Mouse (Mus musculus): ENCODE data around the gene Tnxb. TPM values are rescaled to one million over a fixed set of nuclear protein-coding genes. Genes with fewer than 3 reads are reported as not detected.

Gene Tnxb
- polyA plus RNA-seq (2017; shearing (Covaris generic)) = under 1 TPM in 1 of 2 experiments, not detected in 1; 0.09 TPM

DNA sequence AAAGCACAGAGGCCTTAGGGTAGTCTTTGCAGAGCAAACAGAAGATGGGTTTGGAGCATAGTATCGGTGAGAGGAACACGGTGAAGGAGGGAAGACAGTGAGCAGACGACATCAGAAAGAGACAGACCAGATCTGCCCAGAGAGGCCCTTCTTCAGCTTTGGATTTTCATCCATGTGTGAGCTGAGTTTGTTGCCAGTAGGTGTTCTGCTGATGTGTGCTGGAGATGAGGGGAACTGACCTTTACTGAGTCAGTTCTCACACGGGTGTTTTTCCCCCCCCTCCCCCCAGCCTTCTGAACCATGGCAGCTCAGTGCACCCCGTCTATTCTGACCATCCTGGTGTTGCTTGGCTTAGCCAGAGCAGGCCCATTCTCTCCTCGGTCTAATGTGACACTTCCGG, at the start of gene Tnxb:
Gene Tnxb (plus strand): TSS at position 301 of the 400 bp plus-strand sequence.

DNA sequence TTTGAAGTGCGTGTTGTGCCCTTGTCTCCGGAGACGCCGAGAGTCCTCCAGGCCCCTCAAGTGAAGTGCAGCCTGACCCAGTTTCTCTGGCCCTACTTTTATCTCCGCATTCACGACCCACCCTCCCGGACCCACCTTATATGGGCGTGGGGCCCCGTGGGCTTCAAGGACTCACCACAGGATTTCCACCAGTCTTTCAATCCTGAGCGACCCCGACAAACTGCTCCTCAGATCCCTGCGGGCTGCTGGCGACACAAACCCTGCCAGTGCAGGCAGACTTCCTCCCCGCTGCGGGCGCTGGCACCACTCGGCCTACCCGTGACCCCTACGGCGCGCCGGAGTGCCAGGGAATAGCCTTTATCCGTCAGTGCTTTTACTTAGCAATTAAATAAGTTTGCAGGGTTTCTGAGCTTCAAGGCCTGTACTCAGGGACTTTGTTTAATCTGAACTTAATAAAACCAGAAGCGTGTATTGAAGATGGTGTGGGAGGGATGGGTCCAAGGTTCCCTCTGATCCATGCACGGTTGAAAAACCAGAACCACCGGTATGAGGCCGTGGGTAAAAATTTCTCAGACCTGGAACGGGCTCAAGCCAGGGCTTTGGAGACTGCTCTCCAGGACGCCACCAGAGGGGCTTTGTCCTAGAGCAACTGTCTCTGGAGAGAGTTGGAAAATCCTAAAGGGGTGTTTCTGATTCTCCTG, 42.2 kb upstream of the Tnxb start, which contains the start of gene Ppt2:
Gene Ppt2 (minus strand): TSS at position 568 of the 701 bp plus-strand sequence.

DNA sequence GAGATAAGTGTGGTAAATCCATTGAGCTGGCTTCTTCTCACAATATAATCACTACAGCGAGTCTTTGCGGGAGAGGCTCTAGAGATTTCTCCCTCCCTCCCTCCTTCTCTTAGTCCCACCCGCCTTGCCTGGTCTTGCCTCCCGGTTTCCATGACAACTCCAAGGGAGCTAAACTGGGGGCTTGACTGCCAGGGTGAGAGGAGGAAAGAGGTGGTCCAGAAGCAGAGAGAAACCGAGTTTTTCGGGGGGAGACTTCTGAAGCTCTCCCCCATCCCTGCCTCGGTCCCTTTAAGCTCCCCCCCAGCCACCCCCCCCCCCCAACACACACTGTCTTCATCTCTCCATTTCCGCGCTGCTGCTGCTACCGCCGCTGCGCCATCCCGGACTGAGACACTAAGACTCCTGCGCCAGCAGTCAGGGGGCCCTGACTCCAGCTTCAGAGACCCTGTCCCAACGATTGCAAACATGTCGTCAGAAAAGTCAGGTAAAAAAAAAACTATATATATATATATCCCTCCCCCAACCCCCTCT, 41.0 kb upstream of the Tnxb start, which contains the start of gene Prrt1:
Gene Prrt1 (plus strand): TSS at position 313 of the 531 bp plus-strand sequence.

DNA sequence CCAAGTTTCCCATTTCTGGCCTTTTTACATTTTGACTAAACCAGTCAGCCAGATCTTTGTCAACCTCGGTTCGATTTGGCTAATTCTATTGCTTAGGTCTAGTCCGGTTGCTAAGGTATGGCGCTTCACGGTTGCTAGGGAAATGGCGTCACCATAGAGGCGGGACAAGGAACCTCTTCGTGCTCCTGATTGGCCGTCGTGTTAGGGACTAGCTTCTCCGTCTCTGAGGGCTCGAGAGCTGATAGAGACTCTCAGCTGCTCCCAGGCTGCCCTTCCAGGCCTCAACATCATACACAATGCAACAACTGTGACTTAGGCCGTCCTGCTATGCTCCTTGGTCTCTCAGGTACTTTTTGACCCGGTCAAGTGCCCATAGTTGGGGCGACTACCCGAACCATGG, 25.7 kb upstream of the Tnxb start, which contains the start of gene Fkbpl:
Gene Fkbpl (plus strand): TSS at position 157 of the 400 bp plus-strand sequence.

DNA sequence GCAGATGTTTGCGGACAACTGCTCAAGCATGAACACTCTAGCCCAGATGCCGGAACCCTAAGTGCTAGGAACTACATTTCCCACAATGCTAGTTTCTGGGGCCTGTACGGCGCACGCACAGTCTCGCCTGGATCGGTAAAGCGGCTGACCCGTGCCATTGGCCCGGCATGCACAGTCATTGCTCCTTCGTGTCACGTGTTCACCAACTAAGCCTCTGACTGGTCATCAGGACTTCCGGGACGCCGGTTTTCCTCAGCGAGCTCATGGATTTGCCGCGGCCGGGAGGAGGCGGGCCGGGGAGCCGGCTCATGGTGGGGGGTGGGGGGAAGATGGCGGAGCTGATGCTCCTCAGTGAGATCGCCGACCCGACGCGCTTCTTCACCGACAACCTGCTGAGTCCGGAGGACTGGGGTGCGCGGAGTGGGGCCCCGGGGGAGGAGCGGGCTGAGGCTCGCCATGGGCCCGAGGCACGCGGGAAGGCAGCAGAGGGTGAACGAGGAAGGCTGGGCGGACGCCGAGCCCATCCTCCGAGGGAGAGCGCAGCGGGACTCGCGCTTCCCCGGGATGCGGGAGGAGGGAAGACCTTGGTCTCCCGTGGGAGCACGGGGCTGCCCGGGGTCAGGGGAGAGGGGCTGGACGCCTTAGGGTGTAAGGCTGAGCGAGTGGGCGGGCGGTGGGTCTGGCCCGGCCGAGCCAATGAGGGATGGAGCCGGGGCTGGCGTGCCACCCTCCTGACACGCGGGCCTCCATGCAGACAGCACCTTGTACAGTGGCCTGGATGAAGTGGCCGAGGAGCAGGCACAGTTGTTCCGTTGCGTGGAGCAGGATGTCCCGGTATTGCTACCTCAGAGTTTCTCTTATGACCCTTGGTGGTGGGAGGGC, 23.2 kb upstream of the Tnxb start, which contains the start of gene Atf6b:
Gene Atf6b (plus strand): TSS at position 241 of the 882 bp plus-strand sequence.

DNA sequence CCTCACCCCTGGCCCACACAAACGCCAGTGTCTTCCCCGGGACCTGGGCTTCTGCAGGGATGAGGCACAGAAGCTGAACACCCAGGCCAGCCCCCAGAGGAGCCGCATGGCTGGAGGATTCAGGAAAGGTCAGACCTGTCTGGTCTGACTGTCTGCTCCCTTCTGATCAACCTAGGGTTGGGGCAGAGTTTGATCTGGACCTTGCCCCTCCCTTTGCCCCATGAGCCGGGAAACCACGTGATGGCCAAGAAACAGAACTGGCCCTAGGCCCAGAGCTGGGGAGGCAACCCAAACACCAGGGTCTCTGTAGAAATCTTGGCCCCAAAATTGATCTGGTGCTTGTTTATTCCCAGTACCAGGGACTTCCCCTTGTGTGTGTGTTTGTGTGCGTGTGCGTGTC, 73.4 kb downstream of the Tnxb start, which contains the start of gene C4b:
Gene C4b (minus strand): TSS at position 164 of the 400 bp plus-strand sequence.

Other genes with a start within 250 kb of the Tnxb start
- gene Btnl4, start 193.2 kb upstream of the Tnxb start, polyA plus RNA-seq (2017; shearing (Covaris generic)) = under 1 TPM in 1 of 2 experiments, not detected in 1; 0.99 TPM
- under 1 TPM in 1 of 2 experiments, not detected in 1; 0.22 TPM for gene Btnl6, start 153.2 kb upstream of the Tnxb start, polyA plus RNA-seq (2017; shearing (Covaris generic))
- 1 to 10 TPM in 1 of 2 experiments, under 1 TPM in 1; 0.71 to 1.5 TPM for gene Notch4, start 106.3 kb upstream of the Tnxb start, polyA plus RNA-seq (2017; shearing (Covaris generic))
- gene Gpsm3, start 80.7 kb upstream of the Tnxb start, polyA plus RNA-seq (2017; shearing (Covaris generic)) = 100 to 1,000 TPM; 242 to 367 TPM
- 10 to 100 TPM; 15.0 to 18.2 TPM for gene Pbx2, start 79.3 kb upstream of the Tnxb start, polyA plus RNA-seq (2017; shearing (Covaris generic))
- 1 to 10 TPM; 1.3 to 3.4 TPM for gene Ager, start 72.7 kb upstream of the Tnxb start, polyA plus RNA-seq (2017; shearing (Covaris generic))
- gene Rnf5, start 66.8 kb upstream of the Tnxb start, polyA plus RNA-seq (2017; shearing (Covaris generic)) = 100 to 1,000 TPM in 1 of 2 experiments, 10 to 100 TPM in 1; 91.5 to 117 TPM
- gene Agpat1, start 66.3 kb upstream of the Tnxb start, polyA plus RNA-seq (2017; shearing (Covaris generic)) = 10 to 100 TPM; 21.3 to 25.3 TPM
- gene Egfl8, start 54.6 kb upstream of the Tnxb start, polyA plus RNA-seq (2017; shearing (Covaris generic)) = 1 to 10 TPM in 1 of 2 experiments, under 1 TPM in 1; 0.44 to 3.0 TPM
- gene Ppt2, start 42.0 kb upstream of the Tnxb start, polyA plus RNA-seq (2017; shearing (Covaris generic)) = 10 to 100 TPM; 19.9 to 26.0 TPM
- 1 to 10 TPM; 6.5 to 8.5 TPM for gene Prrt1, start 41.0 kb upstream of the Tnxb start, polyA plus RNA-seq (2017; shearing (Covaris generic))
- 1 to 10 TPM; 3.7 to 7.1 TPM for gene Fkbpl, start 25.8 kb upstream of the Tnxb start, polyA plus RNA-seq (2017; shearing (Covaris generic))
- 10 to 100 TPM; 69.7 to 80.4 TPM for gene Atf6b, start 23.4 kb upstream of the Tnxb start, polyA plus RNA-seq (2017; shearing (Covaris generic))
- 1 to 10 TPM in 1 of 2 experiments, under 1 TPM in 1; 0.16 to 4.8 TPM for gene C4b, start 73.3 kb downstream of the Tnxb start, polyA plus RNA-seq (2017; shearing (Covaris generic))
- gene Cyp21a1, start 134.0 kb downstream of the Tnxb start, polyA plus RNA-seq (2017; shearing (Covaris generic)) = not detected
- gene Stk19, start 166.4 kb downstream of the Tnxb start, polyA plus RNA-seq (2017; shearing (Covaris generic)) = 10 to 100 TPM; 29.4 to 36.0 TPM
- 10 to 100 TPM; 63.2 to 66.7 TPM for gene Dxo, start 166.5 kb downstream of the Tnxb start, polyA plus RNA-seq (2017; shearing (Covaris generic))
- 100 to 1,000 TPM; 103 to 142 TPM for gene Skiv2l, start 179.7 kb downstream of the Tnxb start, polyA plus RNA-seq (2017; shearing (Covaris generic))
- 10 to 100 TPM; 48.2 to 64.7 TPM for gene Nelfe, start 179.9 kb downstream of the Tnxb start, polyA plus RNA-seq (2017; shearing (Covaris generic))
- under 1 TPM; 0.40 to 0.65 TPM for gene Cfb, start 192.0 kb downstream of the Tnxb start, polyA plus RNA-seq (2017; shearing (Covaris generic))
- gene Zbtb12, start 208.9 kb downstream of the Tnxb start, polyA plus RNA-seq (2017; shearing (Covaris generic)) = under 1 TPM; 0.27 to 0.39 TPM
- not detected for gene Gm20547, start 211.5 kb downstream of the Tnxb start, polyA plus RNA-seq (2017; shearing (Covaris generic))
- 1 to 10 TPM; 1.6 to 3.3 TPM for gene C2, start 227.7 kb downstream of the Tnxb start, polyA plus RNA-seq (2017; shearing (Covaris generic))
- gene Ehmt2, start 227.9 kb downstream of the Tnxb start, polyA plus RNA-seq (2017; shearing (Covaris generic)) = 10 to 100 TPM; 65.4 to 83.5 TPM
- gene Slc44a4, start 243.9 kb downstream of the Tnxb start, polyA plus RNA-seq (2017; shearing (Covaris generic)) = under 1 TPM in 1 of 2 experiments, not detected in 1; 0.21 TPM

Measured in inflammation-experienced regulatory T-cells (primary cell).